Mouse (Mus musculus) liver, adult 2 months (tissue): ENCODE data around the gene Panx1. TPM values are rescaled to one million over a fixed set of nuclear protein-coding genes. Genes with fewer than 3 reads are reported as not detected.

Experiments used
- DNase-seq: peaks from one replicate; pipeline ENCODE4 v3.0.0-alpha.2; 2011; ENCODE audit warnings: low read depth, low spot score; ENCODE audit errors: extremely low read depth
- H3K27ac ChIP-seq: fragments of 200-500 bp; replicated peaks from 2 replicates; pipeline ENCODE4 v1.5.1; 2012; ENCODE audit warnings: low read depth, mild to moderate bottlenecking, control low read depth, inconsistent platforms, low read length; ENCODE audit not compliant: insufficient read depth
- H3K27me3 ChIP-seq: fragments of 200-500 bp; 2 replicates; pipeline ENCODE4 v1.6.1; 2012; ENCODE audit warnings: mild to moderate bottlenecking, moderate library complexity, low read length, inconsistent platforms; ENCODE audit not compliant: control insufficient read depth, insufficient read depth
- H3K36me3 ChIP-seq: fragments of 200-500 bp; 2 replicates; pipeline ENCODE4 v1.6.1; 2012; ENCODE audit warnings: low read length, inconsistent platforms; ENCODE audit not compliant: control insufficient read depth, insufficient read depth
- H3K4me1 ChIP-seq: fragments of 200-500 bp; 2 replicates; pipeline ENCODE4 v1.6.1; 2011; ENCODE audit warnings: low read length; ENCODE audit not compliant: control insufficient read depth, insufficient read depth
- H3K4me3 ChIP-seq: fragments of 200-500 bp; 2 replicates; pipeline ENCODE4 v1.5.1; 2011; ENCODE audit warnings: low read depth, mild to moderate bottlenecking, control low read depth, low read length, moderate library complexity; ENCODE audit not compliant: insufficient read depth
- H3K79me2 ChIP-seq: fragments of 200-500 bp; 2 replicates; pipeline ENCODE4 v1.6.1; 2012; ENCODE audit warnings: inconsistent platforms, mild to moderate bottlenecking, low read length, moderate library complexity; ENCODE audit not compliant: control insufficient read depth, insufficient read depth
- H3K9ac ChIP-seq: fragments of 200-500 bp; 2 replicates; pipeline ENCODE4 v1.6.1; 2012; ENCODE audit warnings: low read depth, mild to moderate bottlenecking, control low read depth, inconsistent platforms, low read length
- CTCF ChIP-seq: fragments of 200-500 bp; IDR thresholded peaks from 2 replicates; pipeline ENCODE4 v1.5.1; 2011; ENCODE audit warnings: low read depth, low read length, control low read depth
- POLR2A ChIP-seq: fragments of 200-500 bp; IDR thresholded peaks from 2 replicates; pipeline ENCODE4 v1.6.1; 2011; ENCODE audit warnings: low read length, control low read depth; ENCODE audit not compliant: insufficient read depth; ENCODE audit errors: extremely low read depth
- WGBS: fragments of 180-500 bp; shearing (Covaris S2); methylation state at CpG from one replicate; pipeline ENCODE4 v1.1.7; 2018; 5-methylcytosine and 5-hydroxymethylcytosine counted together
- polyA plus RNA-seq: library from polyadenylated mRNA; depleted of rRNA; stranded (reverse); fragments of >200 nt; gene quantifications from 2 replicates; pipeline ENCODE4 v1.2.3, GENCODE M21; 2012; rRNA removed
- total RNA-seq: library from RNA; depleted of rRNA; stranded (reverse); fragments of >200 nt; gene quantifications from 2 replicates; pipeline ENCODE4 v1.2.3, GENCODE M21; 2014; rRNA removed

The Panx1 gene
- total and polyA plus RNA-seq, 2 experiments, result 1.0 TPM

- 82% methylated on average over 1 of the region's 1 CpGs for WGBS
- H3K4me1 ChIP-seq, result no peaks in the 10 kb centered on the region
- H3K27ac ChIP-seq, result no peak overlapping the region
- H3K27me3 ChIP-seq, result no peaks in the 10 kb centered on the region
- no peak overlapping the region for H3K9ac ChIP-seq
- H3K79me2 ChIP-seq, result no peaks in the 10 kb centered on the region
- no peak overlapping the region for H3K4me3 ChIP-seq
- H3K36me3 ChIP-seq, result no peaks in the 10 kb centered on the region
- no peak for DNase-seq
- TF ChIP-seq CTCF (no peak), POLR2A (no peak)
Observed at GRCm38 (mm10) chr9:14954659-14955058, 90.6 kb downstream of the Panx1 start.

Other genes starting within 250 kb of the Panx1 start
- not detected in 2 replicates for gene Gpr83, start 185.3 kb downstream of the Panx1 start, total RNA-seq
- gene Gpr83, start 185.3 kb downstream of the Panx1 start, polyA plus RNA-seq, result not detected in 2 replicates
- not detected in 2 replicates for gene Izumo1r, start 141.5 kb downstream of the Panx1 start, total RNA-seq
- gene Izumo1r, start 141.5 kb downstream of the Panx1 start, polyA plus RNA-seq, result 0.20 and 0.40 TPM in 2 replicates
- under 0.01 TPM in 1 of 2 replicates, not detected in the other for gene Hephl1, start 66.6 kb upstream of the Panx1 start, total RNA-seq
- gene Hephl1, start 66.6 kb upstream of the Panx1 start, polyA plus RNA-seq, result not detected in 2 replicates
- gene Vstm5, start 193.6 kb upstream of the Panx1 start, total RNA-seq, result 0.07 and 0.09 TPM in 2 replicates
- 0.15 and 0.24 TPM in 2 replicates for gene Vstm5, start 193.6 kb upstream of the Panx1 start, polyA plus RNA-seq
- 8.5 and 10.7 TPM in 2 replicates for gene Med17, start 234.5 kb upstream of the Panx1 start, total RNA-seq
- gene Med17, start 234.5 kb upstream of the Panx1 start, polyA plus RNA-seq, result 12.6 and 12.9 TPM in 2 replicates